Mouse (Mus musculus) lung, postnatal 0 days (tissue): ENCODE data around the gene Macf1.

Experiments
- CTCF ChIP-seq: IDR thresholded peaks from 2 replicates; pipeline ENCODE4 v1.5.1; 2016; ENCODE audit warnings: antibody characterized with exemption, mild to moderate bottlenecking
- EP300 ChIP-seq: IDR thresholded peaks from 2 replicates; pipeline ENCODE4 v1.6.1; 2016; ENCODE audit warnings: antibody characterized with exemption, mild to moderate bottlenecking, control low read depth

GRCm38 (mm10) chr4:123647668-123648067, 36.5 kb downstream of the Macf1 start:
- TF ChIP-seq CTCF (no peak), EP300 (no peak)
